Mouse (Mus musculus) cerebellum, adult 2 months (tissue): Measurements from ENCODE around the gene Emg1. TPM values are rescaled to one million over a fixed set of nuclear protein-coding genes. Genes with fewer than 3 reads are reported as not detected.
A peak's percentile ranks its signal among the peaks of the same experiment; 100 is the strongest.

ENCODE experiments used
- DNase-seq, 2 experiments: peaks; one replicate each; pipeline ENCODE4 v3.0.0; 2021
- H3K27ac ChIP-seq: fragments of 200-500 bp; 2 replicates; pipeline ENCODE4 v1.5.1; 2012; ENCODE audit warnings: low read length, control low read depth, inconsistent platforms; ENCODE audit not compliant: insufficient read depth
- H3K27me3 ChIP-seq: fragments of 200-500 bp; 2 replicates; pipeline ENCODE4 v1.6.1; 2012; ENCODE audit warnings: inconsistent platforms, mild to moderate bottlenecking, low read length, moderate library complexity; ENCODE audit not compliant: control insufficient read depth, insufficient read depth
- H3K4me1 ChIP-seq: fragments of 200-500 bp; 2 replicates; pipeline ENCODE4 v1.6.1; 2011; ENCODE audit warnings: low read length; ENCODE audit not compliant: control insufficient read depth, insufficient read depth
- H3K4me3 ChIP-seq: fragments of 200-500 bp; replicated peaks from 2 replicates; pipeline ENCODE3; 2011; ENCODE audit warnings: mild to moderate bottlenecking, low read depth, low read length, control low read depth; ENCODE audit not compliant: insufficient read depth
- CTCF ChIP-seq: fragments of 200-500 bp; IDR thresholded peaks from 2 replicates; pipeline ENCODE4 v1.5.1; 2011; ENCODE audit warnings: low read depth, mild to moderate bottlenecking, control low read depth, low read length, moderate library complexity, borderline replicate concordance; ENCODE audit not compliant: insufficient read depth
- POLR2A ChIP-seq: fragments of 200-500 bp; IDR thresholded peaks from 2 replicates; pipeline ENCODE4 v1.6.1; 2011; ENCODE audit warnings: low read length, control low read depth, borderline replicate concordance; ENCODE audit not compliant: insufficient read depth
- WGBS: fragments of 180-500 bp; shearing (Covaris S2); methylation state at CpG from one replicate; pipeline ENCODE4 v1.1.7; 2018; 5-methylcytosine and 5-hydroxymethylcytosine counted together
- polyA plus RNA-seq: library from polyadenylated mRNA; depleted of rRNA; stranded (reverse); fragments of >200 nt; gene quantifications from 2 replicates; pipeline ENCODE4 v1.2.3, GENCODE M21; 2012

Gene Emg1
- polyA plus RNA-seq, 1 experiment: 93.3 TPM

- no peak overlapping the region for H3K27ac ChIP-seq
Measured at GRCm38 (mm10) chr6:124712918-124713317, 940 bp upstream of the Emg1 start.

GRCm38 (mm10) chr6:124708289-124708889 is 3.6 kb downstream of the Emg1 start:
- Histone ChIP-seq H3K4me3 (no peak overlapping the region), H3K4me1 (peaks cover 15% of the 10 kb centered on the region), H3K27me3 (no peaks in the 10 kb centered on the region), H3K27ac (no peak overlapping the region)
- DNase-seq: no peak
- WGBS: 91% methylated on average over 10 of the region's 10 CpGs
- TF ChIP-seq CTCF (no peak), POLR2A (no peak)

More at GRCm38 (mm10) chr6:124712918-124713317, 940 bp upstream of the Emg1 start:
- Histone ChIP-seq H3K27me3 (no peaks in the 10 kb centered on the region), H3K4me1 (peaks cover 20% of the 10 kb centered on the region), H3K4me3 (peak overlapping the region; percentile 93)
- WGBS: 6% methylated on average over 11 of the region's 11 CpGs
- no peak for DNase-seq
- TF ChIP-seq POLR2A: no peak
- no peak for TF ChIP-seq CTCF

GRCm38 (mm10) chr6:124706061-124706627 is 5.8 kb downstream of the Emg1 start:
- Histone ChIP-seq H3K4me3 (no peak overlapping the region), H3K27ac (no peak overlapping the region), H3K27me3 (no peaks in the 10 kb centered on the region), H3K4me1 (peaks cover 13% of the 10 kb centered on the region)
- no peak for DNase-seq
- TF ChIP-seq CTCF (no peak), POLR2A (no peak)
- 55% methylated on average over 5 of the region's 5 CpGs for WGBS

- no peak overlapping the region for H3K27ac ChIP-seq
- WGBS: 93% methylated on average over 2 of the region's 2 CpGs
- H3K27me3 ChIP-seq: no peaks in the 10 kb centered on the region
- TF ChIP-seq CTCF (no peak), POLR2A (no peak)
- no peak overlapping the region for H3K4me3 ChIP-seq
- peaks cover 21% of the 10 kb centered on the region for H3K4me1 ChIP-seq
- no peak for DNase-seq
Measured at GRCm38 (mm10) chr6:124704417-124704816, 7.6 kb downstream of the Emg1 start.

- TF ChIP-seq POLR2A: no peak
- no peak for TF ChIP-seq CTCF
- H3K27ac ChIP-seq: no peak overlapping the region
- H3K27me3 ChIP-seq: no peaks in the 10 kb centered on the region
- peaks cover 22% of the 10 kb centered on the region for H3K4me1 ChIP-seq
- 61% methylated on average over 7 of the region's 7 CpGs for WGBS
- H3K4me3 ChIP-seq: no peak overlapping the region
- no peak for DNase-seq
Measured at GRCm38 (mm10) chr6:124703789-124704188, 8.2 kb downstream of the Emg1 start.

- H3K27ac ChIP-seq: no peak overlapping the region
- 42% methylated on average over 3 of the region's 3 CpGs for WGBS
- no peak for TF ChIP-seq POLR2A
- TF ChIP-seq CTCF: peak; percentile 85
Measured at GRCm38 (mm10) chr6:124702784-124703103, 9.2 kb downstream of the Emg1 start.

GRCm38 (mm10) chr6:124702102-124702783 is 9.7 kb downstream of the Emg1 start:
- no peak overlapping the region for H3K4me3 ChIP-seq
- TF ChIP-seq CTCF: peak; percentile 3; the same call in 1 of the 2 replicates
- no peak for TF ChIP-seq POLR2A
- WGBS: 88% methylated on average over 17 of the region's 17 CpGs
- no peak for DNase-seq
- no peaks in the 10 kb centered on the region for H3K27me3 ChIP-seq
- no peak overlapping the region for H3K27ac ChIP-seq
- peaks cover 16% of the 10 kb centered on the region for H3K4me1 ChIP-seq

More at GRCm38 (mm10) chr6:124702784-124703103, 9.2 kb downstream of the Emg1 start:
- Histone ChIP-seq H3K4me3 (no peak overlapping the region), H3K4me1 (peaks cover 16% of the 10 kb centered on the region), H3K27me3 (no peaks in the 10 kb centered on the region)
- peak; percentile 64 to 74 for DNase-seq

- no peak for DNase-seq
- no peak overlapping the region for H3K27ac ChIP-seq
- 74% methylated on average over 8 of the region's 8 CpGs for WGBS
Measured at GRCm38 (mm10) chr6:124701338-124701737, 10.6 kb downstream of the Emg1 start.

More at GRCm38 (mm10) chr6:124701338-124701737, 10.6 kb downstream of the Emg1 start:
- no peak overlapping the region for H3K4me3 ChIP-seq
- H3K27me3 ChIP-seq: no peaks in the 10 kb centered on the region
- TF ChIP-seq CTCF (no peak), POLR2A (no peak)
- H3K4me1 ChIP-seq: peaks cover 21% of the 10 kb centered on the region
